Mouse (Mus musculus) hindbrain, embryonic 13.5 days (tissue): ENCODE data around the gene Tgfb2. TPM values are rescaled to one million over a fixed set of nuclear protein-coding genes. Genes with fewer than 3 reads are reported as not detected.
A peak's percentile ranks its signal among the peaks of the same experiment; 100 is the strongest.

Source experiments
- ATAC-seq: fragments of 200-750 bp; cut with Nextera tagmentation; 2 replicates; pipeline ENCODE4 v1.8.0; 2017; ENCODE audit warnings: moderate TSS enrichment; ENCODE audit not compliant: low FRiP score
- H3K27ac ChIP-seq: fragments of 300-500 bp; sonication (generic); 2 replicates; pipeline ENCODE4 v1.5.1; 2015; ENCODE audit warnings: inconsistent platforms, mild to moderate bottlenecking, moderate library complexity
- H3K27me3 ChIP-seq: fragments of 300-500 bp; sonication (generic); 2 replicates; pipeline ENCODE4 v1.6.1; 2015; ENCODE audit warnings: mild to moderate bottlenecking, inconsistent platforms
- H3K36me3 ChIP-seq: fragments of 300-500 bp; sonication (generic); 2 replicates; pipeline ENCODE4 v1.6.1; 2015; ENCODE audit warnings: mild to moderate bottlenecking, inconsistent platforms
- H3K4me1 ChIP-seq: fragments of 300-500 bp; sonication (generic); replicated peaks from 2 replicates; pipeline ENCODE4 v1.6.1; 2015; ENCODE audit warnings: inconsistent platforms
- H3K4me2 ChIP-seq: fragments of 300-500 bp; sonication (generic); 2 replicates; pipeline ENCODE4 v1.6.1; 2015; ENCODE audit warnings: inconsistent platforms, mild to moderate bottlenecking, moderate library complexity
- H3K4me3 ChIP-seq: fragments of 300-500 bp; sonication (generic); 2 replicates; pipeline ENCODE4 v1.5.1; 2015; ENCODE audit warnings: mild to moderate bottlenecking, inconsistent platforms
- H3K9ac ChIP-seq: fragments of 300-500 bp; sonication (generic); 2 replicates; pipeline ENCODE4 v1.6.1; 2015; ENCODE audit warnings: mild to moderate bottlenecking, inconsistent platforms
- H3K9me3 ChIP-seq: fragments of 300-500 bp; sonication (generic); 2 replicates; pipeline ENCODE4 v1.6.1; 2016; ENCODE audit warnings: inconsistent platforms
- WGBS: fragments of 180-500 bp; shearing (Covaris S2); methylation state at CpG from one replicate; pipeline ENCODE4 v1.1.7; 2015; 5-methylcytosine and 5-hydroxymethylcytosine counted together
- polyA plus RNA-seq: library from polyadenylated mRNA; unstranded; fragments of >200 nt; fragmentation: Nextera tagmentation; extraction: Ambion mirVana; gene quantifications from 2 replicates; pipeline ENCODE4 v1.2.1, GENCODE M21; 2015

Gene Tgfb2
- polyA plus RNA-seq, 1 experiment from 2014 or later, result 20.6 TPM

DNA sequence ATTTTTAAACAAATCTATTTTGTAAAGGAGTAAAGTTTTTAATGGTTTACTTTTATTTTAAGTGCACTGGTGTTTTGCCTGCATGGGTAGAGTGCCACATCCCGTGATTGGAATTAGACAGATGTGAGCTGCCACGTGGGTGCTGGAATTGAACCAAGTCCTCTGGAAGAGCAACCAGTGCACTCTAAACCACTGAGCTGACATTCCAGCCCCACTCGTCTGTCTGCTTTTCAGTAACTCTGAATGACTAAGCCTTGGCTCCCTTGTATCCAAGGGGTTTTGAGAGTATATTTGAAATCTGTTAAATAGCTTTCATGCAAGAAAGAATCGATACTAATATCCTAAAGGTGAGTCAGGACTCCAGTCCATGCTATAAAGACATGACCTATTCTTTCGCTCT lies 13.1 kb upstream of the Tgfb2 start:
- Histone ChIP-seq H3K27ac (no peak overlapping the region), H3K27me3 (no peaks in the 10 kb centered on the region), H3K36me3 (peaks cover 21% of the 10 kb centered on the region; the same call in 1 of the 2 replicates), H3K4me3 (no peak overlapping the region), H3K9ac (no peak overlapping the region), H3K9me3 (no peaks in the 10 kb centered on the region), H3K4me2 (no peak overlapping the region), H3K4me1 (no peaks in the 10 kb centered on the region)
- WGBS, result 92% methylated on average over 5 of the region's 5 CpGs
- ATAC-seq, result no peak

DNA sequence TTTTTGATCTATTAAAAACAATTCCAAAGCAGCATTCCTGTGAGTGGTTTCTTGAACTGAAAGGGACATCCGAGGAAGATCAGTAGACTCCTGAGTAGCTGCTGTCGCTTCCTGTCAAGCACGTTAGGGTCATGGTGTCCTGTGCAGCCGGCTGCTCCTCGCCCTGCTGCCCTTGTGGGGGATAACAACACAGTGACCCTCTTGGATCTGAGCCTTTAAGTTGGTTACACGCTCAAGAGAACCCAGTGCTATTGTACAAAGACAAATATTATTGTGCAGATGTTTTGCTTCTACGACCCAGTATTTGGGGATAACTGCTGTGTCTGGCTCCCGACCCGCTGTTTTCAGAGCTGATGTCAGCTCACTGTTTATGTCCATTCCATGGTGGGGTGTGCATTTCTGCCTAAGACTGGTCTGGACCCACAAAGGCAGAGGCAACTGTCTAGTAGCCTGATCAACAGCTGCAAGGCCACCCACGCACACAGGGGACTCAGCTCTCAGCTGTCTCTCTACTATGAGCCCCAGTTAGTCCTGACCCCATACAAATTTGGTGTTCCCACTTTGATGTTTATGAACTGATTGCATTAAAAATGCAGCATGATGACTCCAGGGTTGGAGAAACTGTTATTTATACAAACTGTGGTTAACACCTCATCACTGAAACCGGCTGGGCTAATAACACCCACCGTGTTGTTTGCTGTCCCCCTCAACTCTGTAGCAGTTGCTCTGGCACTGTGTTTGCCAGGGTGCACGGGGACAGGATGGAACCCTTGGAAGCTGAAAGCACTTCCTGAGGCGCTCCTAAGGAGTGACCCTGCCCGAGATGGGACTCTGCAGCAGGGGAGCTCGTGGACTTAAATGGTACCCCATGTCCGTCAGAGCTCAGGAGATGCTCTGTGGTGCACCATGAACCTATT lies 9.4 kb upstream of the Tgfb2 start:
- H3K9ac ChIP-seq, result no peak overlapping the region
- H3K4me2 ChIP-seq, result no peak overlapping the region
- H3K27ac ChIP-seq, result no peak overlapping the region
- peaks cover 16% of the 10 kb centered on the region; the same call in 1 of the 2 replicates for H3K36me3 ChIP-seq
- H3K4me3 ChIP-seq, result no peak overlapping the region
- H3K4me1 ChIP-seq, result no peaks in the 10 kb centered on the region
- no peaks in the 10 kb centered on the region for H3K27me3 ChIP-seq
- 85% methylated on average over 17 of the region's 17 CpGs for WGBS
- ATAC-seq, result no peak
- H3K9me3 ChIP-seq, result no peaks in the 10 kb centered on the region

DNA sequence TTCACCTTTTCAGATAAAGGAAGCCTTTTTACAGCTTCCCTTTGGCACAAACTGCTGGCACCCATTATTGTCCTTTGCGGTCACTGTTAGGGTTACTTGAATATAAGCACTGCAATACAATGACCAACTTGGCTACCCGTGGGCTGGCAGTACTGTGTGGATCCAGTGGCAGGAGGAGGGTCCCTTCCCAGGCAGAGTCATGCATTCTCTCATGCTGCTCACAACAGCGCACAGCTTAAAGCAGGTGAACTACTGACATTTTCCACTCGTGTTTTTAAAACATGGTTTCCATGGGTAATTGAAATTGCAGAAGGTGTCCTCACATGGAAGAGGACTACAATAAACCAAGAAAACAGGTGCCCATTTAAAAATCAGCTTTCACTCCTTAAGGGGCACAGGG lies 8.4 kb upstream of the Tgfb2 start:
- WGBS, result 84% methylated on average over 4 of the region's 4 CpGs
- Histone ChIP-seq H3K4me2 (no peak overlapping the region), H3K9ac (no peak overlapping the region), H3K4me3 (no peak overlapping the region), H3K27me3 (no peaks in the 10 kb centered on the region), H3K27ac (no peak overlapping the region), H3K36me3 (peaks cover 10% of the 10 kb centered on the region; the same call in 1 of the 2 replicates), H3K4me1 (no peaks in the 10 kb centered on the region), H3K9me3 (no peaks in the 10 kb centered on the region)
- ATAC-seq, result no peak

- no peak overlapping the region for H3K4me3 ChIP-seq
- no peaks in the 10 kb centered on the region for H3K9me3 ChIP-seq
- peaks cover 10% of the 10 kb centered on the region; the same call in 1 of the 2 replicates for H3K36me3 ChIP-seq
- ATAC-seq, result no peak
- H3K27ac ChIP-seq, result no peak overlapping the region
- H3K4me2 ChIP-seq, result no peak overlapping the region
- H3K4me1 ChIP-seq, result no peaks in the 10 kb centered on the region
- no peak overlapping the region for H3K9ac ChIP-seq
- WGBS, result 2% methylated on average over 3 of the region's 3 CpGs
- 0 out of 2 replicates have a peak, but pooled peaks cover under 1% of the 10 kb centered on the region for H3K27me3 ChIP-seq
Observed at GRCm38 (mm10) chr1:186712802-186713471, 7.1 kb upstream of the Tgfb2 start.

- Histone ChIP-seq H3K4me3 (peak overlapping the region; percentile 66), H3K4me1 (peaks cover 36% of the 10 kb centered on the region), H3K4me2 (peak overlapping the region; percentile 79), H3K27ac (peak overlapping the region; percentile 72), H3K9me3 (no peaks in the 10 kb centered on the region), H3K27me3 (peaks cover 18% of the 10 kb centered on the region), H3K9ac (peak overlapping the region; percentile 84), H3K36me3 (no peaks in the 10 kb centered on the region)
- WGBS, result under 1% methylated on average over 49 of the region's 65 CpGs
- ATAC-seq, result peak; percentile 83
Observed at GRCm38 (mm10) chr1:186705203-186705914, 430 bp downstream of the Tgfb2 start.

- Histone ChIP-seq H3K36me3 (no peaks in the 10 kb centered on the region), H3K4me2 (peak overlapping the region; percentile 79), H3K27me3 (peaks cover 18% of the 10 kb centered on the region), H3K27ac (peak overlapping the region; percentile 44; the same call in 1 of the 2 replicates), H3K9ac (peak overlapping the region; percentile 72), H3K4me1 (peaks cover 36% of the 10 kb centered on the region), H3K4me3 (peak overlapping the region; percentile 66), H3K9me3 (no peaks in the 10 kb centered on the region)
- under 1% methylated on average over 36 of the region's 36 CpGs for WGBS
- ATAC-seq, result no peak
Observed at GRCm38 (mm10) chr1:186703980-186704701, 1.6 kb downstream of the Tgfb2 start.

- H3K27me3 ChIP-seq, result peaks cover 18% of the 10 kb centered on the region
- H3K36me3 ChIP-seq, result no peaks in the 10 kb centered on the region
- peak overlapping the region; percentile 79 for H3K4me2 ChIP-seq
- H3K27ac ChIP-seq, result peak overlapping the region; percentile 18; the same call in 1 of the 2 replicates
- ATAC-seq, result no peak
- H3K4me3 ChIP-seq, result peak overlapping the region; percentile 66
- H3K9me3 ChIP-seq, result no peaks in the 10 kb centered on the region
- H3K9ac ChIP-seq, result peak overlapping the region; percentile 72
- WGBS, result under 1% methylated on average over 15 of the region's 15 CpGs
- H3K4me1 ChIP-seq, result peaks cover 36% of the 10 kb centered on the region
Observed at GRCm38 (mm10) chr1:186703256-186703979, 2.4 kb downstream of the Tgfb2 start.

- H3K9me3 ChIP-seq, result no peaks in the 10 kb centered on the region
- WGBS, result 15% methylated on average over 15 of the region's 15 CpGs
- peak overlapping the region; percentile 64; the same call in 1 of the 2 replicates for H3K27ac ChIP-seq
- no peak for ATAC-seq
- peaks cover 14% of the 10 kb centered on the region for H3K27me3 ChIP-seq
- peaks cover 36% of the 10 kb centered on the region for H3K4me1 ChIP-seq
- H3K4me2 ChIP-seq, result peak overlapping the region; percentile 79
- no peaks in the 10 kb centered on the region for H3K36me3 ChIP-seq
- peak overlapping the region; percentile 66 for H3K4me3 ChIP-seq
- no peak overlapping the region; the same call in 1 of the 2 replicates for H3K9ac ChIP-seq
Observed at GRCm38 (mm10) chr1:186702391-186703255, 3.2 kb downstream of the Tgfb2 start.

GRCm38 (mm10) chr1:186701206-186701905 lies 4.4 kb downstream of the Tgfb2 start:
- Histone ChIP-seq H3K27me3 (peaks cover 9% of the 10 kb centered on the region), H3K36me3 (no peaks in the 10 kb centered on the region), H3K9ac (no peak overlapping the region), H3K9me3 (no peaks in the 10 kb centered on the region), H3K4me3 (no peak overlapping the region), H3K27ac (no peak overlapping the region), H3K4me2 (0 out of 2 replicates have a peak overlapping the region, but pooled peaks have one; percentile 15), H3K4me1 (peaks cover 32% of the 10 kb centered on the region)
- 74% methylated on average over 8 of the region's 8 CpGs for WGBS
- no peak for ATAC-seq

DNA sequence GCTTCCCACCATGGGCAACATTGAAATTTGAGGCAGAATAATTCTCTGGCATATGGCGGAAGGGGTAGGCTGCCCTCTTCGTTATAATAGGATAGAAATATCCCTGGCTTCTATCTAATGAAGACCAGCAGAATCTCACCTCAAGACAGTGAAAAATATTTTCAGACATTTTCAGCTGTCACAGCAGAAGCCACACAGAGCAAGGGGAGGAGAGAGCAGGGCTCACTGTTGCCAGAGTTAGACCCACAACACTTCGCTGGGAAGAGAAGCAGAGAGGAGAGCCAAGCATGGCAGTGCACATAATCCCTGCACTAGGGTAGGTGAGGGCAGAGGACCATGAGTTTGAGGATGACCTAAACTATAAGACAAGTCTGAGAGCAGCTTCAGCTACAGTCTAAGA lies 5.3 kb downstream of the Tgfb2 start:
- Histone ChIP-seq H3K27ac (no peak overlapping the region), H3K9me3 (no peaks in the 10 kb centered on the region), H3K4me3 (no peak overlapping the region), H3K4me1 (peaks cover 26% of the 10 kb centered on the region), H3K9ac (no peak overlapping the region), H3K4me2 (0 out of 2 replicates have a peak overlapping the region, but pooled peaks have one; percentile 15), H3K27me3 (peaks cover 6% of the 10 kb centered on the region; the same call in 1 of the 2 replicates), H3K36me3 (no peaks in the 10 kb centered on the region)
- ATAC-seq, result no peak
- WGBS, result 93% methylated on average over 3 of the region's 3 CpGs
